Mouse (Mus musculus): ENCODE results near the gene Ptk7.
A peak's percentile ranks its signal among the peaks of the same experiment; 100 is the strongest.

Gene Ptk7

GRCm38 (mm10) chr17:46644152-46644805 lies 15.0 kb upstream of the Ptk7 start:
- no peak for DNase-seq

GRCm38 (mm10) chr17:46642060-46642459 lies 12.8 kb upstream of the Ptk7 start:
- DNase-seq = no peak

GRCm38 (mm10) chr17:46639929-46640328 lies 10.6 kb upstream of the Ptk7 start:
- DNase-seq = no peak

GRCm38 (mm10) chr17:46636831-46637523 lies 7.7 kb upstream of the Ptk7 start:
- peak; percentile 90 for DNase-seq

- peak; percentile 93 for DNase-seq
Measured at GRCm38 (mm10) chr17:46629685-46630441, 559 bp upstream of the Ptk7 start.

GRCm38 (mm10) chr17:46628471-46628790 lies 873 bp downstream of the Ptk7 start:
- peak; percentile 50 for DNase-seq

- peak; percentile 43 for DNase-seq
Measured at GRCm38 (mm10) chr17:46627409-46627808, 1.9 kb downstream of the Ptk7 start.

- DNase-seq = peak; percentile 32
Measured at GRCm38 (mm10) chr17:46624598-46624997, 4.7 kb downstream of the Ptk7 start.

- DNase-seq = peak; percentile 71
Measured at GRCm38 (mm10) chr17:46623819-46624557, 5.3 kb downstream of the Ptk7 start.

- DNase-seq = no peak
Measured at GRCm38 (mm10) chr17:46622269-46622668, 7.0 kb downstream of the Ptk7 start.

- DNase-seq = peak; percentile 77
Measured at GRCm38 (mm10) chr17:46621324-46621723, 8.0 kb downstream of the Ptk7 start.

- no peak for DNase-seq
Measured at GRCm38 (mm10) chr17:46619683-46620357, 9.5 kb downstream of the Ptk7 start.

- DNase-seq = peak; percentile 32
Measured at GRCm38 (mm10) chr17:46618769-46619682, 10.3 kb downstream of the Ptk7 start.

GRCm38 (mm10) chr17:46618394-46618768 lies 10.9 kb downstream of the Ptk7 start:
- no peak for DNase-seq

- DNase-seq = no peak
Measured at GRCm38 (mm10) chr17:46617799-46618198, 11.5 kb downstream of the Ptk7 start.

- DNase-seq = no peak
Measured at GRCm38 (mm10) chr17:46613229-46613628, 16.1 kb downstream of the Ptk7 start.

GRCm38 (mm10) chr17:46612820-46613219 lies 16.5 kb downstream of the Ptk7 start:
- DNase-seq = peak; percentile 48

- DNase-seq = no peak
Measured at GRCm38 (mm10) chr17:46612189-46612588, 17.1 kb downstream of the Ptk7 start.

GRCm38 (mm10) chr17:46611316-46611715 lies 18.0 kb downstream of the Ptk7 start:
- DNase-seq = no peak

- peak; percentile 83 for DNase-seq
Measured at GRCm38 (mm10) chr17:46609721-46610514, 19.4 kb downstream of the Ptk7 start.

GRCm38 (mm10) chr17:46605987-46606386 lies 23.3 kb downstream of the Ptk7 start:
- DNase-seq = peak; percentile 57
